Mouse (Mus musculus): Measurements from ENCODE around the gene Lrrc15. TPM values are rescaled to one million over a fixed set of nuclear protein-coding genes. Genes with fewer than 3 reads are reported as not detected.

Gene Lrrc15
- total and polyA plus RNA-seq, 3 experiments = not detected

DNA sequence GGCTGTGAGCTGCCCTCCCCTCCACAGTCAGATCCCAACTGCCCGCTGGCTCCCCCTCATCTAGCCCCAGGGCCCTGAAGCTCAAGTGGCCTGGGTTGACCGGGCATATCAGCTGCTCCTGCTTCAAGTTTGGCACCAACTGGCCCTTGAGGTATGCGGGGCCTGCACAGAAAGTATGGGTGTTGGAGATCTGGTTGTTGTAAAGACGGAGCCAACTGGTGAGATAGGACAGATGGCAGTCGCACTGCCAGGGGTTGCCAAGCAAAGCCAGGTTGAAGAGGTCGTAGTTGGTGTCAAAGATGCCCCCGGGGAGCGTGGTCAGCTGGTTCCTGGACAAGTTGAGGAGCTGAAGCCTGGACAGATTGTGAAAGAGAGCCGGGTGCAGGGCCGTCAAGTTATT, 23.6 kb downstream of the Lrrc15 start:
- DNase-seq (ENCODE audit: low read depth, low spot score) = no peak
- H3K27ac ChIP-seq (ENCODE audit: control insufficient read depth, low read depth, low read length) = no peak overlapping the region
- H3K36me3 ChIP-seq (ENCODE audit: control insufficient read depth in 1 of 2, insufficient read depth in 2 of 2, low read length in 2 of 2) = peaks cover 0 to 5% of the 10 kb centered on the region in 2 experiments; a peak in 1 of 4 replicates
- H3K4me1 ChIP-seq (ENCODE audit: control insufficient read depth in 1 of 2, insufficient read depth in 2 of 2, low read length in 2 of 2) = peaks cover 0 to 13% of the 10 kb centered on the region in 2 experiments; a peak in 3 of 4 replicates
- H3K9me3 ChIP-seq (replicated peaks; ENCODE audit: insufficient read depth, low read length) = no peaks in the 10 kb centered on the region
- no peak for TF ChIP-seq MEF2A (IDR thresholded peaks at IDR 0.05; ENCODE audit: extremely low read depth, insufficient replicate concordance, low read depth, low read length, poor library complexity, severe bottlenecking)
- TF ChIP-seq POLR2AphosphoS2 (IDR thresholded peaks at IDR 0.05; ENCODE audit: low read length) = no peak
- no peak for TF ChIP-seq RAD21 (IDR thresholded peaks at IDR 0.05; ENCODE audit: low read depth, low read length)
- TF ChIP-seq POLR2A (IDR thresholded peaks at IDR 0.05; ENCODE audit: control insufficient read depth in 1 of 2, insufficient read depth in 1 of 2, low read depth in 1 of 2, low read length in 2 of 2, poor library complexity in 1 of 2) = no peak
- no peak for TF ChIP-seq E2F4 (IDR thresholded peaks at IDR 0.05; ENCODE audit: borderline replicate concordance, low read depth, low read length)
- TF ChIP-seq USF1 (IDR thresholded peaks at IDR 0.05; ENCODE audit: low read depth, low read length) = no peak
- no peak for TF ChIP-seq MAFK (IDR thresholded peaks at IDR 0.05; ENCODE audit: borderline replicate concordance, low read depth, low read length)
- TF ChIP-seq GABPA (IDR thresholded peaks at IDR 0.05; ENCODE audit: low read depth, low read length) = no peak
- no peaks in the 10 kb centered on the region for H3K27me3 ChIP-seq (ENCODE audit: control insufficient read depth in 1 of 2, insufficient read depth in 2 of 2, low read length in 2 of 2)
- H3K79me2 ChIP-seq (ENCODE audit: control insufficient read depth, insufficient read depth, low read length, poor library complexity) = no peaks in the 10 kb centered on the region
- no peak overlapping the region for H3K9ac ChIP-seq (ENCODE audit: control insufficient read depth, low read depth, low read length, poor library complexity, severe bottlenecking)
- H3K4me3 ChIP-seq (ENCODE audit: control insufficient read depth in 1 of 2, insufficient read depth in 1 of 2, low read depth in 2 of 2, low read length in 2 of 2) = no peak overlapping the region

DNA sequence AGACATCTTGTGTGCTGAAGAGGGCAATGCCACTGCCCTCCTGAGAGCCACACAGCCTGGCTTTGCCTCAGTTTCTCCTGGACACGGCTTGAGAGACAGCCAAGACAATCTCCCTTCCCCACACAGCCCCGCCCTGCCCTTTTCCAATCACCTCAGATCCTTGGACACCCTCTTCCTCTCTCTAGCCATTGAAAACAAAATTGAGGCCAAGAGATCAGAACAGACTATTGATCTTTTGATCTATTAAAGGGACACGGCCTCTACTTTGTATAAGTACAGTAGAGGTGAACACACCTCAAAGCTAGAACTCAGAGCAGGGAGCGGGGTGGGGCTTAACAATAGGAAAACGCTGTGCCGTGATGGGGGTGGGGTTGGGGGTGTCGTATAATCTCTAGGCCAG, 24.6 kb downstream of the Lrrc15 start:
- Histone ChIP-seq H3K4me3 (ENCODE audit: control insufficient read depth in 1 of 2, insufficient read depth in 1 of 2, low read depth in 2 of 2, low read length in 2 of 2) (no peak overlapping the region), H3K36me3 (ENCODE audit: control insufficient read depth in 1 of 2, insufficient read depth in 2 of 2, low read length in 2 of 2) (peaks cover 0 to 5% of the 10 kb centered on the region in 2 experiments; a peak in 1 of 4 replicates), H3K27ac (ENCODE audit: control insufficient read depth, low read depth, low read length) (no peak overlapping the region), H3K27me3 (ENCODE audit: control insufficient read depth in 1 of 2, insufficient read depth in 2 of 2, low read length in 2 of 2) (no peaks in the 10 kb centered on the region), H3K79me2 (ENCODE audit: control insufficient read depth, insufficient read depth, low read length, poor library complexity) (no peaks in the 10 kb centered on the region), H3K4me1 (ENCODE audit: control insufficient read depth in 1 of 2, insufficient read depth in 2 of 2, low read length in 2 of 2) (peaks cover 0 to 13% of the 10 kb centered on the region in 2 experiments; a peak in 3 of 4 replicates), H3K9ac (ENCODE audit: control insufficient read depth, low read depth, low read length, poor library complexity, severe bottlenecking) (no peak overlapping the region), H3K9me3 (replicated peaks; ENCODE audit: insufficient read depth, low read length) (no peaks in the 10 kb centered on the region)
- TF ChIP-seq JUND (IDR thresholded peaks at IDR 0.05; ENCODE audit: low read depth, low read length) = no peak
- no peak for TF ChIP-seq MYB (IDR thresholded peaks at IDR 0.05; ENCODE audit: low read depth, low read length)
- no peak for TF ChIP-seq SMC3 (IDR thresholded peaks at IDR 0.05; ENCODE audit: low read depth, low read length)
- TF ChIP-seq POLR2A (IDR thresholded peaks at IDR 0.05; ENCODE audit: control insufficient read depth in 1 of 2, insufficient read depth in 1 of 2, low read depth in 1 of 2, low read length in 2 of 2, poor library complexity in 1 of 2) = no peak
- no peak for TF ChIP-seq HCFC1 (IDR thresholded peaks at IDR 0.05; ENCODE audit: low read depth, low read length)
- TF ChIP-seq MAZ (IDR thresholded peaks at IDR 0.05; ENCODE audit: low read depth, low read length) = no peak
- DNase-seq (ENCODE audit: low read depth, low spot score) = no peak

DNA sequence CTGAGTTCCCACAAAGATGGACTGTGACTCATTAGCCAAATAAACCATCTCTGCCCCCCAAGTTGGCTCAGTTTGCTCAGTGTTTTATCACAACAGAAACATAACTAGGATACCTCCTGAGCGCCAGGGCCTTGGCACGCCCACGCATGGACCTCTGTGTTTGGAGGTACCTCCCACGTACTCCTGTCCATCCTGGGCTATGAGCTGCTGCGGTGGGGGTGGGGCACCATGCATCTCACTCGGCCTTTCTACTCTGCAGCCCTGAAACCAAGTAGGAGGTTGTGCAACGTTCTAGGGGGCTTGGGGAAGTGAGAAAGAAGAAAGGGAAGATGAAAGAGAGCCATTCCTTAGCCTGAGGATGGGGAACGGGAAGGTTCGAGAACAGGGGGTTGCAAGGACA, 25.3 kb downstream of the Lrrc15 start:
- TF ChIP-seq EP300 (IDR thresholded peaks at IDR 0.05; ENCODE audit: low read depth in 1 of 2, low read length in 2 of 2) (0 out of 4 replicates have a peak, but pooled peaks of 1 of the 2 experiments have one; percentile 16), MXI1 (IDR thresholded peaks at IDR 0.05; ENCODE audit: low read depth, low read length) (no peak)
- no peak overlapping the region for H3K4me3 ChIP-seq (ENCODE audit: control insufficient read depth in 1 of 2, insufficient read depth in 1 of 2, low read depth in 2 of 2, low read length in 2 of 2)
- DNase-seq (ENCODE audit: low read depth, low spot score) = peak; percentile 39

More for the DNA sequence above, 25.3 kb downstream of the Lrrc15 start:
- Histone ChIP-seq H3K27ac (ENCODE audit: control insufficient read depth, low read depth, low read length) (no peak overlapping the region), H3K4me1 (ENCODE audit: control insufficient read depth in 1 of 2, insufficient read depth in 2 of 2, low read length in 2 of 2) (peaks cover 0 to 14% of the 10 kb centered on the region in 2 experiments; a peak in 3 of 4 replicates), H3K9ac (ENCODE audit: control insufficient read depth, low read depth, low read length, poor library complexity, severe bottlenecking) (no peak overlapping the region), H3K79me2 (ENCODE audit: control insufficient read depth, insufficient read depth, low read length, poor library complexity) (no peaks in the 10 kb centered on the region), H3K27me3 (ENCODE audit: control insufficient read depth in 1 of 2, insufficient read depth in 2 of 2, low read length in 2 of 2) (no peaks in the 10 kb centered on the region), H3K36me3 (ENCODE audit: control insufficient read depth in 1 of 2, insufficient read depth in 2 of 2, low read length in 2 of 2) (peaks cover 0 to 5% of the 10 kb centered on the region in 2 experiments; a peak in 2 of 4 replicates), H3K9me3 (replicated peaks; ENCODE audit: insufficient read depth, low read length) (no peaks in the 10 kb centered on the region)

All from MEL (cell line).